1 mouse cellular context compared by ENCODE assay signal in genomic region chr8:13160691-13161090, GRCm38 (mm10).
TF ChIP-seq lines count a peak whose summit lies in the region.

No protein-coding gene starts in this region.

TF ChIP-seq in MEL, 35 proteins besides CTCF, POLR2A, EP300 and RAD21:
- TF ChIP-seq ZKSCAN1 (IDR thresholded peaks at IDR 0.05; ENCODE audit: low read depth, low read length) (no peak), TAL1 (IDR thresholded peaks at IDR 0.05; ENCODE audit: low read length) (no peak), GATA1 (IDR thresholded peaks at IDR 0.05; ENCODE audit: low read depth, low read length) (no peak), SIN3A (IDR thresholded peaks at IDR 0.05; ENCODE audit: low read length) (no peak)
TF ChIP-seq in MEL: peak in this region for 0.
